Mouse (Mus musculus) cerebellum, adult (tissue): ENCODE results near the gene St7.

Experiments
- ATAC-seq: cut with Nextera tagmentation; 2 replicates; pipeline ENCODE4 v1.9.2; 2017; ENCODE audit warnings: mild to moderate bottlenecking, moderate library complexity, mixed read lengths; ENCODE audit not compliant: insufficient number of reproducible peaks, low FRiP score, low TSS enrichment

The St7 gene

DNA sequence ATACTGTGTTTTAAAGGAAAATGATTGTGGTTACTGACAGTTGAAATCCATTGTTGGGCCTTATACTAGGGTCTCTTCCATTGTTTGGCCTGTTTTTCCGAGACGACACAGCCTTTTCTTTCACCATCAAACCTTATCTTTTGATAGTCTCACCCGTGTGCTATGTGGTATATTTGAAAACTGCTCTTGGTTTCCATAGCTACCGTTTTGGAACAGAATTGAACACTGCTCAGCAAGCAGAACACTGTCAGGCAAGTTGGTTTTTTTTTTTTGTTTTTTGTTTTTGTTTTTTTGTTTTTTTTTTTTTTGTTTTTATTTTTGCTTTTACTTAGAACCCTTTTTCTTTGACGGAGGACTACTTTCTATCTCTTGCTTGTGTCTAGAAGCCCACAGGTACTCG lies 58.2 kb downstream of the St7 start:
- ATAC-seq = no peak

GRCm38 (mm10) chr6:17755902-17756301 lies 63.2 kb downstream of the St7 start:
- ATAC-seq = no peak

DNA sequence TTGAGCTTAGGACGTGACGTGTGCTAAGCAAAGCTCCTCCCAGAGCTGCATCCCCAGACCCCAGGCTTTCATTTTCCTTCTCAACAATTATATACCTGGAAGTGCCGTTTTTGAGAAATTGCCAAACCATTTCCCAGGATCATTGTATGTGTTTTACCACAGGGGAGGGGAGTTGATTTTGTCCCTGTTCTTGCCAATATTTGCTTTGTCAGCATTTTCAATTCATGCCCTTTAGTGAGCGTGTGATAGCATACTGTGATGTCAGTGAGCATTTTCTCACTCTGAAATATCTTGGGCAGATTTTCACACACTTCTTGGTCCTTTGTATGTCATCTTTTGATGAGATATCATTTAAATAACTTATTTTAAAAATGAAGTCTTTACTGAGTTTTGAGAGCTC lies 65.8 kb downstream of the St7 start:
- no peak for ATAC-seq

DNA sequence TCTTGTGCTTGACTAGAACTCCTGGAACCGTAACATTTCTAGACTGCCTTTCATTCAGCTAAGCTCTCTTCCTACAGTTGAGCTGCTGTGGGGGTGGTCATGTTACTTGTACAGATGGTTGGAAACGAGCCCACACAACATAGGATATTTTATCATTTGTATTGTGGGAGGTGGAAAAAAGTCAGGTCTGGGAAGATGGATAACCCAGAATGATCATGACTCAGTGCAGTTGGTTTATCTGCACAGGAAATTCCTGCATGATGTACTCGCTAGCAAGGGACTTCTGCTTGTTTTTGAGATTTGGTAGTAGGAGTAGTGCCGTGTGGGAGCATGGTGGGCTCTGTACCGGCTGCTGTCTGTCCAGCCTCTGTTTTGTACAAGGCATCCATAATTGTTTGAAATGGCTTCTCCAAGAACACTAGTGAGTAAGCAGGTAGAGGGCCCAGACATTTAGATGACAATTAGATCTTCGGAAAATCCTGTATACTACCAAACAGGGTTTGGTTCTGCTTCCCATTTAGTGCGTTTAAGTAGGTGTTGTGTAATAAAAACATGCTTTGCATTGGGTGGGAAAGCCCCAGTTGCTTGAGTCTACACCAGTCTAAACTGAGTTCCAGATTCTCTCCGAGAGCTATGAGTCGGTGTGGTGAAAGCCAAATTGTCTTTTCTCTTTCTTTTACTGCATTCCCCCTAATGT lies 71.4 kb downstream of the St7 start:
- no peak for ATAC-seq

DNA sequence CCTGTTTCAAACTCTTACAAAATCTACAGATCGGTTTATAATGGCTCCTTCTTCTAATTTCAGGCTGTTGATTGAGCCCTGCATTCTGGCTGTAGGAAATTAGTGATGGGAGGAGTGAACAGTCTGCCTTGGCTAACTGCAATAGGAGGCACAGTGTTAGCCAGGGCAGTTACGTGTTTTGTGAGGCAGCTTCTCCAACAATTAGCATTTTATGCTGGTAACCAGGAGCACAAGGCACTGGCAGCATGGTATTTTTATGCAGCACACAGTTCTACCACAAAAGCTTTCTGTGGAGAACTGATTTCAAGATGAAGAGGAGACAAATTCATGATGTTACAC lies 71.9 kb downstream of the St7 start:
- ATAC-seq = no peak

- no peak for ATAC-seq
These were observed 77.4 kb downstream of the St7 start for GRCm38 (mm10) chr6:17769972-17770644.

GRCm38 (mm10) chr6:17770645-17771345 lies 78.1 kb downstream of the St7 start:
- ATAC-seq = no peak

GRCm38 (mm10) chr6:17771456-17771855 lies 78.7 kb downstream of the St7 start:
- ATAC-seq = no peak

GRCm38 (mm10) chr6:17772514-17772913 lies 79.8 kb downstream of the St7 start:
- ATAC-seq = no peak

DNA sequence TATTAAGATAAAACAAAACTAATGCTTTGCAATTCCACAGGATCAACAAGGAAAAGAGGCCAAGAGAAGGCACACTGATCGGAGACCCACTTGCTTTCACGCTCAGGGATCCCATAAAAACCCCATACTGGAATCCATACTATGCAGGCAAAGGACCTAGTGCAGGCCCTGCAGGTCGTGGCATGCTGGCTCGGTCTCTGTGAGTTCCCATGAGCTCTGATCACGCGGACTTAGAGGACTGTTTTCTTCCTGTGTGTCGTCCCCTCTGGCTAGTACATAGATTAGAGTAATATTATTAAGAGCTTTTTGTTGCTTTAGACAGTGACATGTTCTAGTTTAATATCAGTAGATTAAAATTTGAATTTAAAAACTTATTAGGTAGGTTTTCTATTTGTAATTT lies 83.3 kb downstream of the St7 start:
- ATAC-seq = no peak

- no peak for ATAC-seq
These were observed 84.5 kb downstream of the St7 start for GRCm38 (mm10) chr6:17777018-17777799.

- ATAC-seq = no peak
These were observed 86.0 kb downstream of the St7 start for GRCm38 (mm10) chr6:17778648-17779202.

DNA sequence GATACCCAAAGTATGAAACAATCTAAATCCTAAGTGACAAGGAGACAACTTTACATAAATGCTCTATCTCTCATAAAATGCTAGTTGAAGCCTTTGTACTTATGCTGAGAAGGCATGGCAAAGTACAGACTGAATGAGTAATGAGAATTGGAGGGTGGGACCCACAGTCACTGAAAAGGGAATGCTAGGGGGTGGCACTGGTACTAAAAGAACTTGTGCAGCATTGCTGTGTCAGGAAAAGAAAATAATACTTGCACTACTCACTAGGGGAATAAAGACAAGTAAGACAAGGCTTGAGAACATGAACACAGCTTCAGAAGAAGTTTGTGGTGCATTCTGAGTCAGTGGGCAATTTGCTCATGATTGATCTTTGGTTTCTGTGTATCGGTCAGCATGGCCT lies 90.8 kb downstream of the St7 start:
- ATAC-seq = no peak

DNA sequence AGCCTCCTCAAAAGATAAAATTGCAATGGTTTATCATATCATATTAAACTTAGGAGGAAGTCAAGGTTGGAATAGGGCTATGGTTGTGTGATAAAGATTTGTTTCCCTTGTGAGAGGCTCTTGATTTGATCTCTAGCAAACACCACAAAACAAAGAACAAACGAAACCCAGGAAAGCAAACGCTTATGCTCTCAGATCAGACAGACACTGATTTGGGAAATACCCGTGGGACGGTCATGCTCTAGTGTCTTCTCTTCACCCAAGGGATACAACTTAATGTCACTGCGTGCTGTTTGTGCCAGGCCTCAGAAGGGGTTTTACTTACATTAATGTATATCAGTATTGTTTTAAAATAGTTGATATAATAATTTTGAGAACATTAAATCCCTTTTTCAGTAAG lies 91.8 kb downstream of the St7 start:
- no peak for ATAC-seq

DNA sequence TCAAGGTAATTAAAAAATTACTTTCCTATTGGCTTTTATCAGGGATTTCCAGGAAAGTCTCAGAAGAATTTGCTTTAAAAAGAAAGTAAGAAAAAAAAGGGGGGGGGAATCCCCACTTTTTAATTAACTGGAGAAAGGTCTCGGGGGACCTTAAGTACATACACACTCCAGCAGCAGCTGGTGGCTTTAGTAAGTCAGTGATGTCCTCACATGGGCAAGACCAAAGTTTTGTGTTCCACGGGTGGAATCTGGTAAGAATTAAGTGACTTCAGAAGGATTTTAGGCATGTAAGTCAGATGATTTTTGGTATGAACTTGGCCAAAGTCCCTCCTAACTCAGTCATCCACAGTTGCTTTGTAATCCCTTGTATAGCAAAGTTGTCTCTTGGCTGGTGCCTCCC lies 92.5 kb downstream of the St7 start:
- no peak for ATAC-seq

- ATAC-seq = no peak
These were observed 95.1 kb downstream of the St7 start for GRCm38 (mm10) chr6:17787810-17788209.

DNA sequence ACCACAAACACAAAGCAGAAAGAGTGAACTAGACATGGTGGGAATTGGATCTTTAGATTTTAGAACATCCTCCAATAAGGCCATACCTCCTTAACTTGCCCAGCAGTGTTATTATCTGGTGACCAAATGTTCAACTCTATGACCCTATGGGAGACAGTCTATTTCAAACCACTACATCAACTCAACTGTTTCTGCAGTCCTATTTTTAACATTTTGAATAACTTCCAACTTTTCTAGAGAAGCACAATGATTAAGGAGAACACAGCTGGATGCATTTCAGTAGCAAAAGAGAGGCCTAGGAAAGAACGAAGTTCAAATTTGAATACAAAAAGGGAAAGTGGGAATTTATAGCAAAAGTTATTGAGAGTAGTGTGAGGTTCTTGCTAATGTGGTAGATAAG lies 97.5 kb downstream of the St7 start:
- ATAC-seq = no peak

GRCm38 (mm10) chr6:17793471-17793870 lies 100.7 kb downstream of the St7 start:
- ATAC-seq = no peak

DNA sequence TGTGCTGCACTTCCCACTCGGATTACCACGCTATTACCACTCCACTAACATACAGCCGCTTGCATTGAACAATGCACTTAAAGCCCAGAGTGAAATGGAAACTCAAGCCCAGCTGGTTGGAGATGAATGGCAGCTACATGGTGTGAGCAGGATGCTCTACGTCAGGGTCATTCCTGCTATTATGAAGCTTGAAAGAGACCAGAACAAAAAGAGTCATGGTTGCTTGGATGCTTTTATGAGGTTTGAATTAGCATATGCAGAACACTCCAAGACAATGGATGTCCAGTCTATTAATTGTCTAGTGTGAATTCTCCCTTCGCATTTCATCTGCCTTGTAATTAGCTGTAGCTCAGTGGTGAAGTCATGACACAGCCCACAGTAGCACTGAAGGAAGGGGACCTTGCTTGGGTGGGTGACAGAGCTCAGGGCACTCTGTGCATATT lies 104.6 kb downstream of the St7 start:
- no peak for ATAC-seq

- no peak for ATAC-seq
These were observed 108.0 kb downstream of the St7 start for GRCm38 (mm10) chr6:17800694-17801093.

- ATAC-seq = no peak
These were observed 111.7 kb downstream of the St7 start for GRCm38 (mm10) chr6:17804468-17804867.
